Mouse (Mus musculus) macrophage (primary cell): Measurements from ENCODE around the gene Sh2d5. TPM values are rescaled to one million over a fixed set of nuclear protein-coding genes. Genes with fewer than 3 reads are reported as not detected.

Experiments
- H3K27ac ChIP-seq: fragments of 350-480 bp; formaldehyde crosslinking; 2 replicates; pipeline ENCODE4 v1.9.0; 2021
- H3K36me3 ChIP-seq: fragments of 350-480 bp; formaldehyde crosslinking; 2 replicates; pipeline ENCODE4 v1.9.0; 2021; ENCODE audit errors: inconsistent target
- H3K4me3 ChIP-seq: fragments of 350-480 bp; formaldehyde crosslinking; 2 replicates; pipeline ENCODE4 v1.9.0; 2021; ENCODE audit errors: inconsistent target
- H3K79me2 ChIP-seq: fragments of 350-480 bp; formaldehyde crosslinking; 2 replicates; pipeline ENCODE4 v1.9.0; 2021; ENCODE audit errors: inconsistent target
- WGBS: methylation state at CpG from one replicate; pipeline ENCODE4 v1.1.7; 2026; ENCODE audit warnings: inconsistent platforms; ENCODE audit not compliant: missing documents; 5-methylcytosine and 5-hydroxymethylcytosine counted together
- polyA plus RNA-seq: library from polyadenylated mRNA; stranded (reverse); fragments of 250-400 nt; gene quantifications from 3 replicates; pipeline ENCODE4 v1.2.4, GENCODE M21; 2018; ENCODE audit warnings: inconsistent platforms

Sh2d5 gene
- polyA plus RNA-seq, 1 experiment from 2014 or later, result 0.09 TPM

- no peaks in the 10 kb centered on the region for H3K36me3 ChIP-seq
- 55% methylated on average over 7 of the region's 7 CpGs for WGBS
- no peak overlapping the region for H3K27ac ChIP-seq
- H3K79me2 ChIP-seq, result no peaks in the 10 kb centered on the region
- H3K4me3 ChIP-seq, result no peak overlapping the region
These were observed 38.5 kb downstream of the Sh2d5 start for GRCm38 (mm10) chr4:138288691-138289090.

- H3K27ac ChIP-seq, result no peak overlapping the region
- WGBS, result 93% methylated on average over 11 of the region's 13 CpGs
- H3K4me3 ChIP-seq, result no peak overlapping the region
- H3K36me3 ChIP-seq, result no peaks in the 10 kb centered on the region
- H3K79me2 ChIP-seq, result no peaks in the 10 kb centered on the region
These were observed 41.8 kb downstream of the Sh2d5 start for GRCm38 (mm10) chr4:138292028-138292427.

GRCm38 (mm10) chr4:138293261-138293948 lies 43.2 kb downstream of the Sh2d5 start:
- Histone ChIP-seq H3K4me3 (no peak overlapping the region), H3K79me2 (no peaks in the 10 kb centered on the region)
- 93% methylated on average over 18 of the region's 18 CpGs for WGBS

GRCm38 (mm10) chr4:138293949-138294550 lies 43.8 kb downstream of the Sh2d5 start:
- Histone ChIP-seq H3K79me2 (no peaks in the 10 kb centered on the region), H3K4me3 (no peak overlapping the region), H3K36me3 (no peaks in the 10 kb centered on the region), H3K27ac (no peak overlapping the region)
- WGBS, result 93% methylated on average over 6 of the region's 14 CpGs

More at GRCm38 (mm10) chr4:138293261-138293948, 43.2 kb downstream of the Sh2d5 start:
- H3K36me3 ChIP-seq, result no peaks in the 10 kb centered on the region
- H3K27ac ChIP-seq, result no peak overlapping the region

GRCm38 (mm10) chr4:138301271-138301780 lies 51.1 kb downstream of the Sh2d5 start:
- Histone ChIP-seq H3K36me3 (no peaks in the 10 kb centered on the region), H3K4me3 (no peak overlapping the region), H3K27ac (no peak overlapping the region), H3K79me2 (peaks cover 15% of the 10 kb centered on the region)
- 95% methylated on average over 10 of the region's 10 CpGs for WGBS

GRCm38 (mm10) chr4:138303011-138303410 lies 52.8 kb downstream of the Sh2d5 start:
- Histone ChIP-seq H3K27ac (no peak overlapping the region), H3K36me3 (no peaks in the 10 kb centered on the region), H3K79me2 (peaks cover 32% of the 10 kb centered on the region), H3K4me3 (no peak overlapping the region)
- WGBS, result 97% methylated on average over 3 of the region's 3 CpGs

GRCm38 (mm10) chr4:138303742-138304141 lies 53.5 kb downstream of the Sh2d5 start:
- H3K27ac ChIP-seq, result peak overlapping the region; percentile 34
- 7% methylated on average over 18 of the region's 18 CpGs for WGBS

GRCm38 (mm10) chr4:138304340-138305104 lies 54.3 kb downstream of the Sh2d5 start, which contains the start of gene Ddost:
Gene Ddost (plus strand): TSS chr4:138304730.
- peaks cover 36% of the 10 kb centered on the region for H3K79me2 ChIP-seq
- H3K4me3 ChIP-seq, result peak within 1 kb of the TSS; percentile 82
- WGBS, result under 1% methylated on average over 64 of the region's 64 CpGs
- 0 out of 2 replicates have a peak, but pooled peaks cover 6% of the 10 kb centered on the region for H3K36me3 ChIP-seq
- peak within 1 kb of the TSS; percentile 34 for H3K27ac ChIP-seq

More at GRCm38 (mm10) chr4:138303742-138304141, 53.5 kb downstream of the Sh2d5 start:
- H3K4me3 ChIP-seq, result peak overlapping the region; percentile 82
- peaks cover 36% of the 10 kb centered on the region for H3K79me2 ChIP-seq
- H3K36me3 ChIP-seq, result 0 out of 2 replicates have a peak, but pooled peaks cover 2% of the 10 kb centered on the region

GRCm38 (mm10) chr4:138307025-138307424 lies 56.8 kb downstream of the Sh2d5 start:
- WGBS, result 88% methylated on average over 3 of the region's 3 CpGs
- Histone ChIP-seq H3K79me2 (peaks cover 36% of the 10 kb centered on the region), H3K36me3 (peaks cover 27% of the 10 kb centered on the region), H3K27ac (no peak overlapping the region), H3K4me3 (no peak overlapping the region)

GRCm38 (mm10) chr4:138307739-138308138 lies 57.5 kb downstream of the Sh2d5 start:
- peaks cover 34% of the 10 kb centered on the region for H3K36me3 ChIP-seq
- H3K27ac ChIP-seq, result no peak overlapping the region
- no peak overlapping the region for H3K4me3 ChIP-seq
- 73% methylated on average over 12 of the region's 12 CpGs for WGBS
- peaks cover 36% of the 10 kb centered on the region for H3K79me2 ChIP-seq

GRCm38 (mm10) chr4:138310311-138310910 lies 60.2 kb downstream of the Sh2d5 start:
- WGBS, result 97% methylated on average over 17 of the region's 19 CpGs
- Histone ChIP-seq H3K36me3 (peaks cover 61% of the 10 kb centered on the region), H3K27ac (no peak overlapping the region), H3K79me2 (peaks cover 30% of the 10 kb centered on the region), H3K4me3 (no peak overlapping the region)
